Mouse (Mus musculus): Measurements from ENCODE around the gene Ppp6r1. TPM values are rescaled to one million over a fixed set of nuclear protein-coding genes. Genes with fewer than 3 reads are reported as not detected.

Ppp6r1 gene
- polyA plus RNA-seq, 1 experiment, result 419 TPM

- H3K4me1 ChIP-seq (replicated peaks; ENCODE audit: control insufficient read depth, insufficient read depth, low read length), result peaks cover 4% of the 10 kb centered on the region
- no peak for DNase-seq
- H3K27ac ChIP-seq (ENCODE audit: control insufficient read depth, insufficient read depth, low read length), result no peak within 1 kb of the TSS
- TF ChIP-seq CTCF (IDR thresholded peaks at IDR 0.05; ENCODE audit: borderline replicate concordance, control insufficient read depth, extremely low read depth, insufficient read depth, low read length, poor library complexity) (no peak), POLR2A (IDR thresholded peaks at IDR 0.05; ENCODE audit: control insufficient read depth, extremely low read depth, insufficient read depth, low read length, poor library complexity) (no peak)
- H3K27me3 ChIP-seq (ENCODE audit: control insufficient read depth, insufficient read depth, low read length), result no peaks in the 10 kb centered on the region
- no peak within 1 kb of the TSS for H3K4me3 ChIP-seq (ENCODE audit: control insufficient read depth, insufficient read depth, low read length)
- WGBS, result 8% methylated on average over 9 of the region's 18 CpGs
- H3K36me3 ChIP-seq (ENCODE audit: control insufficient read depth, insufficient read depth, low read length), result no peaks in the 10 kb centered on the region
Measured at GRCm38 (mm10) chr7:4690387-4690786, 31.6 kb upstream of the Ppp6r1 start, which contains the start of gene Brsk1. Brsk1 (plus strand) TSS chr7:4690604.

- H3K27ac ChIP-seq (ENCODE audit: control insufficient read depth, insufficient read depth, low read length), result peak within 1 kb of the TSS; percentile 32; the same call in 1 of the 2 replicates
- H3K36me3 ChIP-seq (ENCODE audit: control insufficient read depth, insufficient read depth, low read length), result peaks cover 3% of the 10 kb centered on the region; the same call in 1 of the 2 replicates
- peak within 1 kb of the TSS; percentile 68 for H3K4me3 ChIP-seq (ENCODE audit: control insufficient read depth, insufficient read depth, low read length)
- WGBS, result under 1% methylated on average over 32 of the region's 32 CpGs
- no peaks in the 10 kb centered on the region for H3K27me3 ChIP-seq (ENCODE audit: control insufficient read depth, insufficient read depth, low read length)
- DNase-seq, result peak; percentile 95
- peak; percentile 52; the same call in 1 of the 2 replicates for TF ChIP-seq POLR2A (IDR thresholded peaks at IDR 0.05; ENCODE audit: control insufficient read depth, extremely low read depth, insufficient read depth, low read length, poor library complexity)
- TF ChIP-seq CTCF (IDR thresholded peaks at IDR 0.05; ENCODE audit: borderline replicate concordance, control insufficient read depth, extremely low read depth, insufficient read depth, low read length, poor library complexity), result no peak
- H3K4me1 ChIP-seq (replicated peaks; ENCODE audit: control insufficient read depth, insufficient read depth, low read length), result peaks cover 8% of the 10 kb centered on the region
Measured at GRCm38 (mm10) chr7:4684632-4685417, 26.0 kb upstream of the Ppp6r1 start, which contains the start of gene Hspbp1. Hspbp1 (minus strand) TSS chr7:4685068.

GRCm38 (mm10) chr7:4684203-4684602 lies 25.4 kb upstream of the Ppp6r1 start:
- Histone ChIP-seq H3K27me3 (ENCODE audit: control insufficient read depth, insufficient read depth, low read length) (no peaks in the 10 kb centered on the region), H3K4me1 (replicated peaks; ENCODE audit: control insufficient read depth, insufficient read depth, low read length) (peaks cover 8% of the 10 kb centered on the region), H3K4me3 (ENCODE audit: control insufficient read depth, insufficient read depth, low read length) (peak overlapping the region; percentile 68), H3K36me3 (ENCODE audit: control insufficient read depth, insufficient read depth, low read length) (peaks cover 3% of the 10 kb centered on the region; the same call in 1 of the 2 replicates), H3K27ac (ENCODE audit: control insufficient read depth, insufficient read depth, low read length) (no peak overlapping the region)
- TF ChIP-seq CTCF (IDR thresholded peaks at IDR 0.05; ENCODE audit: borderline replicate concordance, control insufficient read depth, extremely low read depth, insufficient read depth, low read length, poor library complexity) (no peak), POLR2A (IDR thresholded peaks at IDR 0.05; ENCODE audit: control insufficient read depth, extremely low read depth, insufficient read depth, low read length, poor library complexity) (no peak)
- no peak for DNase-seq
- WGBS, result 7% methylated on average over 13 of the region's 13 CpGs

GRCm38 (mm10) chr7:4683307-4683706 lies 24.5 kb upstream of the Ppp6r1 start:
- WGBS, result 74% methylated on average over 5 of the region's 5 CpGs
- Histone ChIP-seq H3K27me3 (ENCODE audit: control insufficient read depth, insufficient read depth, low read length) (no peaks in the 10 kb centered on the region), H3K4me3 (ENCODE audit: control insufficient read depth, insufficient read depth, low read length) (no peak overlapping the region), H3K36me3 (ENCODE audit: control insufficient read depth, insufficient read depth, low read length) (peaks cover 3% of the 10 kb centered on the region; the same call in 1 of the 2 replicates), H3K27ac (ENCODE audit: control insufficient read depth, insufficient read depth, low read length) (no peak overlapping the region), H3K4me1 (replicated peaks; ENCODE audit: control insufficient read depth, insufficient read depth, low read length) (peaks cover 8% of the 10 kb centered on the region)
- no peak for DNase-seq
- TF ChIP-seq POLR2A (IDR thresholded peaks at IDR 0.05; ENCODE audit: control insufficient read depth, extremely low read depth, insufficient read depth, low read length, poor library complexity) (no peak), CTCF (IDR thresholded peaks at IDR 0.05; ENCODE audit: borderline replicate concordance, control insufficient read depth, extremely low read depth, insufficient read depth, low read length, poor library complexity) (no peak)

- no peak for DNase-seq
- peak overlapping the region; percentile 81 for H3K27ac ChIP-seq (ENCODE audit: control insufficient read depth, insufficient read depth, low read length)
- no peaks in the 10 kb centered on the region for H3K36me3 ChIP-seq (ENCODE audit: control insufficient read depth, insufficient read depth, low read length)
- 84% methylated on average over 7 of the region's 7 CpGs for WGBS
- TF ChIP-seq POLR2A (IDR thresholded peaks at IDR 0.05; ENCODE audit: control insufficient read depth, extremely low read depth, insufficient read depth, low read length, poor library complexity), result no peak
- no peak overlapping the region for H3K4me3 ChIP-seq (ENCODE audit: control insufficient read depth, insufficient read depth, low read length)
- peaks cover 17% of the 10 kb centered on the region for H3K4me1 ChIP-seq (replicated peaks; ENCODE audit: control insufficient read depth, insufficient read depth, low read length)
- no peaks in the 10 kb centered on the region for H3K27me3 ChIP-seq (ENCODE audit: control insufficient read depth, insufficient read depth, low read length)
Measured at GRCm38 (mm10) chr7:4675200-4675599, 16.4 kb upstream of the Ppp6r1 start.

- no peak overlapping the region for H3K4me3 ChIP-seq (ENCODE audit: control insufficient read depth, insufficient read depth, low read length)
- 22% methylated on average over 12 of the region's 12 CpGs for WGBS
- TF ChIP-seq CTCF (IDR thresholded peaks at IDR 0.05; ENCODE audit: borderline replicate concordance, control insufficient read depth, extremely low read depth, insufficient read depth, low read length, poor library complexity), result no peak
- TF ChIP-seq POLR2A (IDR thresholded peaks at IDR 0.05; ENCODE audit: control insufficient read depth, extremely low read depth, insufficient read depth, low read length, poor library complexity), result no peak
- peaks cover 17% of the 10 kb centered on the region for H3K4me1 ChIP-seq (replicated peaks; ENCODE audit: control insufficient read depth, insufficient read depth, low read length)
- no peaks in the 10 kb centered on the region for H3K27me3 ChIP-seq (ENCODE audit: control insufficient read depth, insufficient read depth, low read length)
- peak overlapping the region; percentile 85 for H3K27ac ChIP-seq (ENCODE audit: control insufficient read depth, insufficient read depth, low read length)
- no peak for DNase-seq
- no peaks in the 10 kb centered on the region for H3K36me3 ChIP-seq (ENCODE audit: control insufficient read depth, insufficient read depth, low read length)
Measured at GRCm38 (mm10) chr7:4674114-4674731, 15.4 kb upstream of the Ppp6r1 start.

Data from thymus, adult 2 months (tissue).